In genomic region chr7:45865925-45866910, GRCm38 (mm10) we compare ENCODE assay signal across 7 mouse cellular contexts. TPM values are rescaled to one million over a fixed set of nuclear protein-coding genes. Genes with fewer than 3 reads are reported as not detected.
A peak's percentile ranks its signal among the peaks of the same experiment; 100 is the strongest.
DNase-seq lines count a peak whose midpoint lies in the region; ATAC-seq and TF ChIP-seq lines count a peak whose summit lies in the region.

No protein-coding gene starts in this region.

- H3K4me2 ChIP-seq in limb, embryonic 11.5 days (ENCODE audit: low read depth, severe bottlenecking) = peak overlapping the region; percentile 83
- peak overlapping the region; percentile 76 for H3K4me2 ChIP-seq in midbrain, embryonic 13.5 days (replicated peaks)

- peaks cover 68% of the 10 kb centered on the region for H3K4me1 ChIP-seq in embryonic facial prominence, embryonic 10.5 days
- peaks cover 2% of the 10 kb centered on the region; the same call in 1 of the 2 replicates for H3K4me1 ChIP-seq in heart, adult 2 months (ENCODE audit: control insufficient read depth, insufficient read depth, low read length)
- peaks cover 6% of the 10 kb centered on the region; the same call in 1 of the 2 replicates for H3K4me1 ChIP-seq in kidney, adult 2 months (ENCODE audit: control insufficient read depth, insufficient read depth, low read length)
- H3K4me1 ChIP-seq in limb, embryonic 11.5 days (ENCODE audit: control insufficient read depth, insufficient read depth, low read length) = peaks cover 23% of the 10 kb centered on the region
- peaks cover 49% of the 10 kb centered on the region for H3K4me1 ChIP-seq in midbrain, embryonic 13.5 days (replicated peaks)
- peaks cover 22% of the 10 kb centered on the region for H3K4me1 ChIP-seq in small intestine, adult 2 months (ENCODE audit: control insufficient read depth, insufficient read depth, insufficient read length, low read length)

- no peak for TF ChIP-seq CTCF in heart, adult 2 months (IDR thresholded peaks at IDR 0.05)
- TF ChIP-seq CTCF in kidney, adult 2 months (conservative IDR thresholded peaks at IDR 0.05; ENCODE audit: insufficient read depth, insufficient read length, low read depth, low read length) = no peak
- no peak for TF ChIP-seq CTCF in small intestine, adult 2 months (IDR thresholded peaks at IDR 0.05; ENCODE audit: extremely low read depth, insufficient read length, insufficient replicate concordance, low read depth, low read length)

- no peaks in the 10 kb centered on the region for H3K9me3 ChIP-seq in embryonic facial prominence, embryonic 10.5 days
- H3K9me3 ChIP-seq in limb, embryonic 11.5 days (ENCODE audit: control insufficient read depth, low read length) = no peaks in the 10 kb centered on the region
- no peaks in the 10 kb centered on the region for H3K9me3 ChIP-seq in midbrain, embryonic 13.5 days

- H3K4me3 ChIP-seq in embryonic facial prominence, embryonic 10.5 days = peak overlapping the region; percentile 74
- H3K4me3 ChIP-seq in heart, adult 2 months = peak overlapping the region; percentile 59
- H3K4me3 ChIP-seq in kidney, adult 2 months (ENCODE audit: insufficient read depth, low read depth, low read length) = peak overlapping the region; percentile 87
- peak overlapping the region; percentile 52 for H3K4me3 ChIP-seq in limb, embryonic 11.5 days (ENCODE audit: low read depth, low read length)
- peak overlapping the region; percentile 61 for H3K4me3 ChIP-seq in midbrain, embryonic 13.5 days (replicated peaks)
- H3K4me3 ChIP-seq in small intestine, adult 2 months (ENCODE audit: low read depth, low read length) = peak overlapping the region; percentile 69

- intact Hi-C loops in heart, adult 2 months (cut with DNase I) = loop anchor here (2.0 kb wide), 1 partner anchor 35 kb away; the partner anchor contains the start of gene Grwd1

- H3K27ac ChIP-seq in embryonic facial prominence, embryonic 10.5 days (replicated peaks) = peak overlapping the region; percentile 86
- H3K27ac ChIP-seq in heart, adult 2 months = peak overlapping the region; percentile 79
- H3K27ac ChIP-seq in kidney, adult 2 months (ENCODE audit: insufficient read depth, low read depth, low read length) = no peak overlapping the region
- H3K27ac ChIP-seq in limb, embryonic 11.5 days (replicated peaks; ENCODE audit: low read depth, low read length) = no peak overlapping the region
- peak overlapping the region; percentile 58 for H3K27ac ChIP-seq in midbrain, embryonic 13.5 days
- peak overlapping the region; percentile 32 for H3K27ac ChIP-seq in small intestine, adult 2 months (ENCODE audit: insufficient read depth, low read depth, low read length)

- no peaks in the 10 kb centered on the region for H3K36me3 ChIP-seq in embryonic facial prominence, embryonic 10.5 days (replicated peaks)
- no peaks in the 10 kb centered on the region for H3K36me3 ChIP-seq in heart, adult 2 months (ENCODE audit: control insufficient read depth, insufficient read depth, low read length)
- H3K36me3 ChIP-seq in kidney, adult 2 months (ENCODE audit: control insufficient read depth, insufficient read depth, low read length) = no peaks in the 10 kb centered on the region
- no peaks in the 10 kb centered on the region for H3K36me3 ChIP-seq in limb, embryonic 11.5 days (ENCODE audit: control insufficient read depth, insufficient read depth, low read length)
- no peaks in the 10 kb centered on the region for H3K36me3 ChIP-seq in midbrain, embryonic 13.5 days
- H3K36me3 ChIP-seq in small intestine, adult 2 months (ENCODE audit: control insufficient read depth, insufficient read depth, low read length) = no peaks in the 10 kb centered on the region

- DNase-seq in adrenal gland, postnatal 14 days = peak; percentile 98
- peak; percentile 96 for DNase-seq in embryonic facial prominence, embryonic 10.5 days (ENCODE audit: low spot score)
- peak; percentile 95 to 96 for DNase-seq in heart, adult 2 months
- DNase-seq in kidney, adult 2 months = peak; percentile 93
- peak; percentile 94 for DNase-seq in limb, embryonic 11.5 days (ENCODE audit: low spot score)

- peak overlapping the region; percentile 95 for H3K9ac ChIP-seq in heart, adult 2 months (ENCODE audit: low read depth, low read length)
- peak overlapping the region; percentile 85 for H3K9ac ChIP-seq in limb, embryonic 11.5 days (ENCODE audit: low read length)
- peak overlapping the region; percentile 82 for H3K9ac ChIP-seq in midbrain, embryonic 13.5 days (replicated peaks)

- H3K79me2 ChIP-seq in heart, adult 2 months (replicated peaks; ENCODE audit: control insufficient read depth, insufficient read depth, low read length) = no peaks in the 10 kb centered on the region

- peaks cover 94% of the 10 kb centered on the region for H3K27me3 ChIP-seq in embryonic facial prominence, embryonic 10.5 days (replicated peaks; ENCODE audit: low read depth, poor library complexity, severe bottlenecking)
- peaks cover 7% of the 10 kb centered on the region for H3K27me3 ChIP-seq in heart, adult 2 months (ENCODE audit: control insufficient read depth, insufficient read depth, low read length)
- H3K27me3 ChIP-seq in kidney, adult 2 months (replicated peaks; ENCODE audit: control insufficient read depth, insufficient read depth, low read length) = no peaks in the 10 kb centered on the region
- peaks cover 48% of the 10 kb centered on the region for H3K27me3 ChIP-seq in limb, embryonic 11.5 days (ENCODE audit: control insufficient read depth, insufficient read depth, low read length)
- H3K27me3 ChIP-seq in midbrain, embryonic 13.5 days = peaks cover 41% of the 10 kb centered on the region
- H3K27me3 ChIP-seq in small intestine, adult 2 months (ENCODE audit: control insufficient read depth, insufficient read depth, low read length) = 0 out of 2 replicates have a peak, but pooled peaks cover 9% of the 10 kb centered on the region

- TF ChIP-seq POLR2A in heart, adult 2 months (IDR thresholded peaks at IDR 0.05; ENCODE audit: insufficient read depth, low read depth, low read length) = peak; percentile 68
- no peak for TF ChIP-seq POLR2A in kidney, adult 2 months (IDR thresholded peaks at IDR 0.05; ENCODE audit: low read depth, low read length)
- peak; percentile 58 for TF ChIP-seq POLR2A in small intestine, adult 2 months (IDR thresholded peaks at IDR 0.05; ENCODE audit: low read depth, low read length)

- no peak for TF ChIP-seq EP300 in heart, adult 2 months (IDR thresholded peaks at IDR 0.05; ENCODE audit: insufficient read depth, low read depth, low read length)

- under 1% methylated on average over 117 of the region's 117 CpGs for WGBS in embryonic facial prominence, embryonic 10.5 days
- 1% methylated on average over 115 of the region's 117 CpGs for WGBS in heart, adult 2 months
- WGBS in kidney, adult 2 months = 1% methylated on average over 116 of the region's 117 CpGs
- WGBS in limb, embryonic 11.5 days = under 1% methylated on average over 100 of the region's 117 CpGs
- WGBS in midbrain, embryonic 13.5 days = 1% methylated on average over 116 of the region's 117 CpGs
- WGBS in small intestine, adult 2 months = 1% methylated on average over 117 of the region's 117 CpGs

- ATAC-seq in limb, embryonic 11.5 days (ENCODE audit: insufficient number of reproducible peaks, low FRiP score, low TSS enrichment, low read depth) = peak; percentile 56; the same call in 1 of the 2 replicates
- peak; percentile 63 for ATAC-seq in midbrain, embryonic 13.5 days

RNA-seq across cellular contexts. Expression of gene Kdelr1, which starts 6.4 kb away (rescaled TPM):
- total RNA-seq in adrenal gland, postnatal 14 days (2021) = 123 and 135 TPM in 2 replicates
- polyA plus RNA-seq in embryonic facial prominence, embryonic 10.5 days (2016; fragmentation: Nextera tagmentation; extraction: Ambion mirVana) = 30.4 and 36.6 TPM in 2 replicates
- 100 to 1,000 TPM; 107 to 126 TPM for total RNA-seq in heart, adult 2 months (2021)
- polyA plus RNA-seq in heart, adult 2 months (2012; rRNA removed) = 254 and 344 TPM in 2 replicates
- 331 and 358 TPM in 2 replicates for polyA plus RNA-seq in kidney, adult 2 months (2012; rRNA removed)
- 72.7 and 97.1 TPM in 2 replicates for polyA plus RNA-seq in limb, embryonic 11.5 days (2014; fragmentation: Nextera tagmentation; extraction: Ambion mirVana)
- 36.1 and 44.8 TPM in 2 replicates for polyA plus RNA-seq in midbrain, embryonic 13.5 days (2015; fragmentation: Nextera tagmentation; extraction: Ambion mirVana)
- 178 and 333 TPM in 2 replicates for polyA plus RNA-seq in small intestine, adult 2 months (2012; rRNA removed)

RNA-seq across cellular contexts. Expression of gene Grin2d, which starts 12.0 kb away (rescaled TPM):
- total RNA-seq in adrenal gland, postnatal 14 days (2021) = 0.93 and 1.2 TPM in 2 replicates
- 0.09 and 0.20 TPM in 2 replicates for polyA plus RNA-seq in embryonic facial prominence, embryonic 10.5 days (2016; fragmentation: Nextera tagmentation; extraction: Ambion mirVana)
- total RNA-seq in heart, adult 2 months (2021) = under 1 TPM; 0.31 to 0.43 TPM
- polyA plus RNA-seq in heart, adult 2 months (2012; rRNA removed) = 0.56 and 0.92 TPM in 2 replicates
- 0.45 and 0.50 TPM in 2 replicates for polyA plus RNA-seq in kidney, adult 2 months (2012; rRNA removed)
- 0.07 TPM in 1 of 2 replicates, not detected in the other for polyA plus RNA-seq in limb, embryonic 11.5 days (2014; fragmentation: Nextera tagmentation; extraction: Ambion mirVana)
- 1.2 and 1.3 TPM in 2 replicates for polyA plus RNA-seq in midbrain, embryonic 13.5 days (2015; fragmentation: Nextera tagmentation; extraction: Ambion mirVana)
- polyA plus RNA-seq in small intestine, adult 2 months (2012; rRNA removed) = 5.5 and 10.4 TPM in 2 replicates

RNA-seq across cellular contexts. Expression of gene Syngr4, which starts 30.3 kb away (rescaled TPM):
- 0.59 TPM in 1 of 2 replicates, not detected in the other for total RNA-seq in adrenal gland, postnatal 14 days (2021)
- 1.2 and 1.3 TPM in 2 replicates for polyA plus RNA-seq in embryonic facial prominence, embryonic 10.5 days (2016; fragmentation: Nextera tagmentation; extraction: Ambion mirVana)
- not detected for total RNA-seq in heart, adult 2 months (2021)
- 0.38 and 0.53 TPM in 2 replicates for polyA plus RNA-seq in heart, adult 2 months (2012; rRNA removed)
- polyA plus RNA-seq in kidney, adult 2 months (2012; rRNA removed) = 0.19 and 0.50 TPM in 2 replicates
- 1.0 and 1.8 TPM in 2 replicates for polyA plus RNA-seq in limb, embryonic 11.5 days (2014; fragmentation: Nextera tagmentation; extraction: Ambion mirVana)
- polyA plus RNA-seq in midbrain, embryonic 13.5 days (2015; fragmentation: Nextera tagmentation; extraction: Ambion mirVana) = 0.28 and 0.66 TPM in 2 replicates
- polyA plus RNA-seq in small intestine, adult 2 months (2012; rRNA removed) = 0.41 TPM in 1 of 2 replicates, not detected in the other

RNA-seq across cellular contexts. Expression of gene Tmem143, which starts 30.5 kb away (rescaled TPM):
- total RNA-seq in adrenal gland, postnatal 14 days (2021) = 80.0 and 80.8 TPM in 2 replicates
- 4.5 and 5.5 TPM in 2 replicates for polyA plus RNA-seq in embryonic facial prominence, embryonic 10.5 days (2016; fragmentation: Nextera tagmentation; extraction: Ambion mirVana)
- 100 to 1,000 TPM; 113 to 132 TPM for total RNA-seq in heart, adult 2 months (2021)
- 205 and 206 TPM in 2 replicates for polyA plus RNA-seq in heart, adult 2 months (2012; rRNA removed)
- 123 and 143 TPM in 2 replicates for polyA plus RNA-seq in kidney, adult 2 months (2012; rRNA removed)
- 3.6 and 4.3 TPM in 2 replicates for polyA plus RNA-seq in limb, embryonic 11.5 days (2014; fragmentation: Nextera tagmentation; extraction: Ambion mirVana)
- polyA plus RNA-seq in midbrain, embryonic 13.5 days (2015; fragmentation: Nextera tagmentation; extraction: Ambion mirVana) = 5.9 and 6.7 TPM in 2 replicates
- 30.9 and 46.4 TPM in 2 replicates for polyA plus RNA-seq in small intestine, adult 2 months (2012; rRNA removed)

RNA-seq across cellular contexts. Expression of gene Grwd1, which starts 35.5 kb away (rescaled TPM):
- 28.0 and 29.9 TPM in 2 replicates for total RNA-seq in adrenal gland, postnatal 14 days (2021)
- polyA plus RNA-seq in embryonic facial prominence, embryonic 10.5 days (2016; fragmentation: Nextera tagmentation; extraction: Ambion mirVana) = 127 and 132 TPM in 2 replicates
- 10 to 100 TPM; 11.8 to 13.1 TPM for total RNA-seq in heart, adult 2 months (2021)
- 9.1 and 9.4 TPM in 2 replicates for polyA plus RNA-seq in heart, adult 2 months (2012; rRNA removed)
- 12.3 and 12.9 TPM in 2 replicates for polyA plus RNA-seq in kidney, adult 2 months (2012; rRNA removed)
- 90.6 and 94.3 TPM in 2 replicates for polyA plus RNA-seq in limb, embryonic 11.5 days (2014; fragmentation: Nextera tagmentation; extraction: Ambion mirVana)
- 39.9 and 41.7 TPM in 2 replicates for polyA plus RNA-seq in midbrain, embryonic 13.5 days (2015; fragmentation: Nextera tagmentation; extraction: Ambion mirVana)
- 8.5 and 10.1 TPM in 2 replicates for polyA plus RNA-seq in small intestine, adult 2 months (2012; rRNA removed)

Comparison
In these comparisons a context has a peak if more than half of its experiments do, and no peak if none do; other contexts are left out.
1. H3K27ac ChIP-seq: peak in embryonic facial prominence, embryonic 10.5 days (single experiment), heart, adult 2 months (single experiment), midbrain, embryonic 13.5 days (single experiment) and small intestine, adult 2 months (single experiment); none in kidney, adult 2 months (single experiment) and limb, embryonic 11.5 days (single experiment).
2. Peak in every context shown above with its lines, with median percentiles within 50 percentile points of each other: DNase-seq, H3K4me3 ChIP-seq and H3K9ac ChIP-seq.